Mouse (Mus musculus): ENCODE data around the gene Aph1c. TPM values are rescaled to one million over a fixed set of nuclear protein-coding genes. Genes with fewer than 3 reads are reported as not detected.

Gene Aph1c
- polyA plus RNA-seq, 1 experiment from 2014 or later: 5.3 TPM

GRCm38 (mm10) chr9:66872015-66872727, 37.6 kb upstream of the Aph1c start:
- H3K4me3 ChIP-seq: no peak overlapping the region
- peaks cover 9% of the 10 kb centered on the region; the same call in 1 of the 2 replicates for H3K9me3 ChIP-seq
- no peak overlapping the region for H3K9ac ChIP-seq
- no peak overlapping the region for H3K4me2 ChIP-seq
- 58% methylated on average over 10 of the region's 10 CpGs for WGBS
- peak overlapping the region; percentile 81 for H3K27ac ChIP-seq
- peak; percentile 75 for ATAC-seq (ENCODE audit: borderline replicate concordance, extremely low read depth, low FRiP score, low TSS enrichment)
- peaks cover 2% of the 10 kb centered on the region; the same call in 1 of the 2 replicates for H3K36me3 ChIP-seq
- H3K4me1 ChIP-seq: no peaks in the 10 kb centered on the region; the same call in 1 of the 2 replicates
- H3K27me3 ChIP-seq: no peaks in the 10 kb centered on the region

- 59% methylated on average over 3 of the region's 3 CpGs for WGBS
- Histone ChIP-seq H3K4me3 (no peak overlapping the region), H3K4me1 (0 out of 2 replicates have a peak, but pooled peaks cover 7% of the 10 kb centered on the region), H3K4me2 (no peak overlapping the region), H3K9ac (no peak overlapping the region), H3K9me3 (no peaks in the 10 kb centered on the region), H3K36me3 (0 out of 2 replicates have a peak, but pooled peaks cover 6% of the 10 kb centered on the region), H3K27me3 (no peaks in the 10 kb centered on the region), H3K27ac (no peak overlapping the region)
- ATAC-seq (ENCODE audit: borderline replicate concordance, extremely low read depth, low FRiP score, low TSS enrichment): no peak
These were observed 30.2 kb upstream of the Aph1c start for GRCm38 (mm10) chr9:66864708-66865107.

- 0 out of 2 replicates have a peak, but pooled peaks cover 7% of the 10 kb centered on the region for H3K4me1 ChIP-seq
- no peaks in the 10 kb centered on the region for H3K9me3 ChIP-seq
- 0 out of 2 replicates have a peak overlapping the region, but pooled peaks have one; percentile 5 for H3K27ac ChIP-seq
- no peak for ATAC-seq (ENCODE audit: borderline replicate concordance, extremely low read depth, low FRiP score, low TSS enrichment)
- no peaks in the 10 kb centered on the region for H3K27me3 ChIP-seq
- 54% methylated on average over 3 of the region's 3 CpGs for WGBS
- H3K36me3 ChIP-seq: 0 out of 2 replicates have a peak, but pooled peaks cover 6% of the 10 kb centered on the region
- H3K9ac ChIP-seq: no peak overlapping the region
- H3K4me3 ChIP-seq: no peak overlapping the region
- H3K4me2 ChIP-seq: no peak overlapping the region
These were observed 28.9 kb upstream of the Aph1c start for GRCm38 (mm10) chr9:66863456-66863855.

- no peak overlapping the region for H3K27ac ChIP-seq
- 0 out of 2 replicates have a peak, but pooled peaks cover 7% of the 10 kb centered on the region for H3K4me1 ChIP-seq
- H3K27me3 ChIP-seq: no peaks in the 10 kb centered on the region
- H3K4me3 ChIP-seq: no peak overlapping the region
- 84% methylated on average over 4 of the region's 4 CpGs for WGBS
- no peak for ATAC-seq (ENCODE audit: borderline replicate concordance, extremely low read depth, low FRiP score, low TSS enrichment)
- H3K9ac ChIP-seq: no peak overlapping the region
- H3K4me2 ChIP-seq: no peak overlapping the region
- 0 out of 2 replicates have a peak, but pooled peaks cover 6% of the 10 kb centered on the region for H3K36me3 ChIP-seq
- H3K9me3 ChIP-seq: no peaks in the 10 kb centered on the region
These were observed 27.7 kb upstream of the Aph1c start for GRCm38 (mm10) chr9:66862202-66862601.

- Histone ChIP-seq H3K4me3 (no peak overlapping the region), H3K27me3 (no peaks in the 10 kb centered on the region), H3K4me2 (no peak overlapping the region), H3K4me1 (0 out of 2 replicates have a peak, but pooled peaks cover 7% of the 10 kb centered on the region), H3K27ac (0 out of 2 replicates have a peak overlapping the region, but pooled peaks have one; percentile 4), H3K9me3 (no peaks in the 10 kb centered on the region), H3K36me3 (0 out of 2 replicates have a peak, but pooled peaks cover 6% of the 10 kb centered on the region), H3K9ac (no peak overlapping the region)
- WGBS: 65% methylated on average over 5 of the region's 5 CpGs
- no peak for ATAC-seq (ENCODE audit: borderline replicate concordance, extremely low read depth, low FRiP score, low TSS enrichment)
These were observed 26.7 kb upstream of the Aph1c start for GRCm38 (mm10) chr9:66861104-66861767.

- H3K36me3 ChIP-seq: 0 out of 2 replicates have a peak, but pooled peaks cover 6% of the 10 kb centered on the region
- 83% methylated on average over 5 of the region's 5 CpGs for WGBS
- no peak overlapping the region for H3K9ac ChIP-seq
- no peaks in the 10 kb centered on the region for H3K27me3 ChIP-seq
- no peak for ATAC-seq (ENCODE audit: borderline replicate concordance, extremely low read depth, low FRiP score, low TSS enrichment)
- H3K4me2 ChIP-seq: no peak overlapping the region
- H3K27ac ChIP-seq: no peak overlapping the region
- H3K4me3 ChIP-seq: no peak overlapping the region
- 0 out of 2 replicates have a peak, but pooled peaks cover 7% of the 10 kb centered on the region for H3K4me1 ChIP-seq
- H3K9me3 ChIP-seq: no peaks in the 10 kb centered on the region
These were observed 25.0 kb upstream of the Aph1c start for GRCm38 (mm10) chr9:66859523-66859922.

GRCm38 (mm10) chr9:66855865-66856264, 21.3 kb upstream of the Aph1c start:
- Histone ChIP-seq H3K4me1 (no peaks in the 10 kb centered on the region), H3K9ac (no peak overlapping the region), H3K27ac (no peak overlapping the region), H3K4me2 (no peak overlapping the region), H3K27me3 (no peaks in the 10 kb centered on the region), H3K4me3 (no peak overlapping the region), H3K36me3 (0 out of 2 replicates have a peak, but pooled peaks cover 6% of the 10 kb centered on the region), H3K9me3 (no peaks in the 10 kb centered on the region)
- WGBS: 46% methylated on average over 7 of the region's 7 CpGs
- no peak for ATAC-seq (ENCODE audit: borderline replicate concordance, extremely low read depth, low FRiP score, low TSS enrichment)

- H3K4me3 ChIP-seq: no peak overlapping the region
- no peak overlapping the region for H3K27ac ChIP-seq
- no peak for ATAC-seq (ENCODE audit: borderline replicate concordance, extremely low read depth, low FRiP score, low TSS enrichment)
- no peak overlapping the region for H3K4me2 ChIP-seq
- H3K4me1 ChIP-seq: no peaks in the 10 kb centered on the region
- no peak overlapping the region for H3K9ac ChIP-seq
- no peaks in the 10 kb centered on the region for H3K9me3 ChIP-seq
- H3K36me3 ChIP-seq: no peaks in the 10 kb centered on the region
- 53% methylated on average over 6 of the region's 6 CpGs for WGBS
- no peaks in the 10 kb centered on the region for H3K27me3 ChIP-seq
These were observed 18.1 kb upstream of the Aph1c start for GRCm38 (mm10) chr9:66852592-66852991.

- H3K9ac ChIP-seq: no peak overlapping the region
- H3K27ac ChIP-seq: no peak overlapping the region
- no peaks in the 10 kb centered on the region for H3K9me3 ChIP-seq
- ATAC-seq (ENCODE audit: borderline replicate concordance, extremely low read depth, low FRiP score, low TSS enrichment): peak; percentile 31; the same call in 1 of the 2 replicates
- 34% methylated on average over 5 of the region's 5 CpGs for WGBS
- no peaks in the 10 kb centered on the region for H3K27me3 ChIP-seq
- no peak overlapping the region for H3K4me2 ChIP-seq
- H3K36me3 ChIP-seq: peaks cover 9% of the 10 kb centered on the region; the same call in 1 of the 2 replicates
- H3K4me1 ChIP-seq: no peaks in the 10 kb centered on the region
- no peak overlapping the region for H3K4me3 ChIP-seq
These were observed 16.4 kb upstream of the Aph1c start for GRCm38 (mm10) chr9:66850966-66851365.

GRCm38 (mm10) chr9:66846822-66847221, 12.3 kb upstream of the Aph1c start:
- no peak overlapping the region for H3K4me2 ChIP-seq
- H3K9ac ChIP-seq: no peak overlapping the region
- H3K4me3 ChIP-seq: no peak overlapping the region
- ATAC-seq (ENCODE audit: borderline replicate concordance, extremely low read depth, low FRiP score, low TSS enrichment): no peak
- no peaks in the 10 kb centered on the region for H3K9me3 ChIP-seq
- H3K27ac ChIP-seq: no peak overlapping the region
- H3K36me3 ChIP-seq: peaks cover 9% of the 10 kb centered on the region; the same call in 1 of the 2 replicates
- WGBS: 87% methylated on average over 5 of the region's 5 CpGs
- H3K4me1 ChIP-seq: no peaks in the 10 kb centered on the region
- no peaks in the 10 kb centered on the region for H3K27me3 ChIP-seq

- Histone ChIP-seq H3K36me3 (no peaks in the 10 kb centered on the region), H3K9me3 (no peaks in the 10 kb centered on the region), H3K27me3 (no peaks in the 10 kb centered on the region), H3K4me1 (peaks cover 18% of the 10 kb centered on the region), H3K27ac (no peak overlapping the region), H3K9ac (peak overlapping the region; percentile 40), H3K4me3 (peak overlapping the region; percentile 62), H3K4me2 (peak overlapping the region; percentile 99)
- WGBS: under 1% methylated on average over 24 of the region's 24 CpGs
- ATAC-seq (ENCODE audit: borderline replicate concordance, extremely low read depth, low FRiP score, low TSS enrichment): peak; percentile 68
These were observed 563 bp upstream of the Aph1c start for GRCm38 (mm10) chr9:66835097-66835480.

GRCm38 (mm10) chr9:66833851-66834250, 675 bp downstream of the Aph1c start:
- Histone ChIP-seq H3K9ac (no peak overlapping the region; the same call in 1 of the 2 replicates), H3K9me3 (no peaks in the 10 kb centered on the region), H3K27me3 (no peaks in the 10 kb centered on the region), H3K4me3 (peak overlapping the region; percentile 62), H3K27ac (no peak overlapping the region), H3K4me1 (peaks cover 18% of the 10 kb centered on the region), H3K4me2 (peak overlapping the region; percentile 99), H3K36me3 (no peaks in the 10 kb centered on the region)
- no peak for ATAC-seq (ENCODE audit: borderline replicate concordance, extremely low read depth, low FRiP score, low TSS enrichment)
- 18% methylated on average over 7 of the region's 7 CpGs for WGBS

Data from lung, embryonic 15.5 days (tissue).